Mouse (Mus musculus) liver, embryonic 14.5 days (tissue): ENCODE data around the gene Gpr3. TPM values are rescaled to one million over a fixed set of nuclear protein-coding genes. Genes with fewer than 3 reads are reported as not detected.

Experiments used
- ATAC-seq: fragments of 200-750 bp; cut with Nextera tagmentation; 2 replicates; pipeline ENCODE4 v1.8.0; 2017; ENCODE audit warnings: moderate number of reproducible peaks, mild to moderate bottlenecking, moderate library complexity; ENCODE audit not compliant: insufficient read depth
- DNase-seq, 3 experiments: peaks; one replicate each; pipeline ENCODE4 v3.0.0-alpha.2; 2012 to 2013; ENCODE audit warnings: low read depth in 3 of 3, low spot score in 3 of 3
- H3K27ac ChIP-seq: fragments of 300-500 bp; sonication (generic); 2 replicates; pipeline ENCODE4 v1.5.1; 2014; ENCODE audit warnings: moderate library complexity, mild to moderate bottlenecking, control low read depth, inconsistent platforms
- H3K27me3 ChIP-seq: fragments of 300-500 bp; sonication (generic); 2 replicates; pipeline ENCODE4 v1.6.1; 2014; ENCODE audit warnings: mild to moderate bottlenecking, low read length, moderate library complexity; ENCODE audit not compliant: control insufficient read depth, insufficient read depth
- H3K36me3 ChIP-seq: fragments of 300-500 bp; sonication (generic); replicated peaks from 2 replicates; pipeline ENCODE4 v1.6.1; 2014; ENCODE audit warnings: low read depth; ENCODE audit not compliant: control insufficient read depth, insufficient read depth
- H3K4me1 ChIP-seq, 2 experiments: fragments of 200-500 bp in 1 of 2; fragments of 300-500 bp in 1 of 2; sonication (generic) in 1 of 2; replicated peaks; 2 replicates each; pipeline ENCODE4 v1.6.1; 2012 to 2014; ENCODE audit warnings: antibody characterized with exemption in 1 of 2, inconsistent platforms in 1 of 2, low read length in 1 of 2; ENCODE audit not compliant: control insufficient read depth in 2 of 2, insufficient read depth in 2 of 2
- H3K4me2 ChIP-seq: fragments of 300-500 bp; sonication (generic); 2 replicates; pipeline ENCODE4 v1.6.1; 2014; ENCODE audit warnings: low read depth, mild to moderate bottlenecking, control low read depth, moderate library complexity
- H3K4me3 ChIP-seq, 2 experiments: fragments of 200-500 bp in 1 of 2; fragments of 300-500 bp in 1 of 2; sonication (generic) in 1 of 2; 2 replicates each; pipeline ENCODE4 v1.5.1; 2012 to 2014; ENCODE audit warnings: low read depth in 2 of 2, low read length in 2 of 2, mild to moderate bottlenecking in 2 of 2, control low read depth in 1 of 2, inconsistent platforms in 1 of 2, moderate library complexity in 1 of 2; ENCODE audit not compliant: insufficient read depth in 1 of 2
- H3K9ac ChIP-seq: fragments of 300-500 bp; sonication (generic); replicated peaks from 2 replicates; pipeline ENCODE4 v1.6.1; 2014; ENCODE audit warnings: mild to moderate bottlenecking, control low read depth, moderate library complexity
- H3K9me3 ChIP-seq: fragments of 300-500 bp; sonication (generic); 2 replicates; pipeline ENCODE4 v1.6.1; 2016; ENCODE audit warnings: low read length, mixed read lengths; ENCODE audit not compliant: control insufficient read depth
- CTCF ChIP-seq: IDR thresholded peaks from 2 replicates; pipeline ENCODE4 v1.5.1; 2016; ENCODE audit warnings: antibody characterized with exemption, low read depth, control low read depth
- EP300 ChIP-seq: IDR thresholded peaks from 2 replicates; pipeline ENCODE4 v1.6.1; 2016; ENCODE audit warnings: antibody characterized with exemption, low read depth
- WGBS: fragments of 180-500 bp; shearing (Covaris S2); extraction: QIAGEN DNeasy Blood & Tissue Kit; methylation state at CpG from one replicate; pipeline ENCODE4 v1.1.7; 2014; ENCODE audit not compliant: insufficient replicate concordance; 5-methylcytosine and 5-hydroxymethylcytosine counted together
- polyA plus RNA-seq, 2 experiments: library from polyadenylated mRNA; depleted of rRNA in 1 of 2; stranded (reverse) in 1 of 2; unstranded in 1 of 2; fragments of >200 nt; fragmentation: Nextera tagmentation in 1 of 2; extraction: Ambion mirVana in 1 of 2; gene quantifications; 2 replicates each; pipeline versions ENCODE4 v1.2.1 to v1.2.3; 2012 to 2014

Gpr3 gene
- polyA plus RNA-seq, 2 experiments, result not detected

GRCm38 (mm10) chr4:133241910-133242309, 29.6 kb upstream of the Gpr3 start:
- H3K27ac ChIP-seq, result no peak overlapping the region
- H3K27me3 ChIP-seq, result peaks cover 6% of the 10 kb centered on the region
- ATAC-seq, result no peak
- DNase-seq, result no peak
- H3K9me3 ChIP-seq, result no peaks in the 10 kb centered on the region
- TF ChIP-seq EP300, result no peak
- TF ChIP-seq CTCF, result no peak
- H3K4me3 ChIP-seq, result peak overlapping the region; percentile 41 to 74; a peak in 3 of 4 replicates
- peak overlapping the region; percentile 100 for H3K4me2 ChIP-seq
- H3K4me1 ChIP-seq, result peaks cover 26 to 30% of the 10 kb centered on the region in 2 experiments
- H3K9ac ChIP-seq, result peak overlapping the region; percentile 36; the same call in 1 of the 2 replicates
- 16% methylated on average over 11 of the region's 11 CpGs for WGBS
- no peaks in the 10 kb centered on the region for H3K36me3 ChIP-seq

DNA sequence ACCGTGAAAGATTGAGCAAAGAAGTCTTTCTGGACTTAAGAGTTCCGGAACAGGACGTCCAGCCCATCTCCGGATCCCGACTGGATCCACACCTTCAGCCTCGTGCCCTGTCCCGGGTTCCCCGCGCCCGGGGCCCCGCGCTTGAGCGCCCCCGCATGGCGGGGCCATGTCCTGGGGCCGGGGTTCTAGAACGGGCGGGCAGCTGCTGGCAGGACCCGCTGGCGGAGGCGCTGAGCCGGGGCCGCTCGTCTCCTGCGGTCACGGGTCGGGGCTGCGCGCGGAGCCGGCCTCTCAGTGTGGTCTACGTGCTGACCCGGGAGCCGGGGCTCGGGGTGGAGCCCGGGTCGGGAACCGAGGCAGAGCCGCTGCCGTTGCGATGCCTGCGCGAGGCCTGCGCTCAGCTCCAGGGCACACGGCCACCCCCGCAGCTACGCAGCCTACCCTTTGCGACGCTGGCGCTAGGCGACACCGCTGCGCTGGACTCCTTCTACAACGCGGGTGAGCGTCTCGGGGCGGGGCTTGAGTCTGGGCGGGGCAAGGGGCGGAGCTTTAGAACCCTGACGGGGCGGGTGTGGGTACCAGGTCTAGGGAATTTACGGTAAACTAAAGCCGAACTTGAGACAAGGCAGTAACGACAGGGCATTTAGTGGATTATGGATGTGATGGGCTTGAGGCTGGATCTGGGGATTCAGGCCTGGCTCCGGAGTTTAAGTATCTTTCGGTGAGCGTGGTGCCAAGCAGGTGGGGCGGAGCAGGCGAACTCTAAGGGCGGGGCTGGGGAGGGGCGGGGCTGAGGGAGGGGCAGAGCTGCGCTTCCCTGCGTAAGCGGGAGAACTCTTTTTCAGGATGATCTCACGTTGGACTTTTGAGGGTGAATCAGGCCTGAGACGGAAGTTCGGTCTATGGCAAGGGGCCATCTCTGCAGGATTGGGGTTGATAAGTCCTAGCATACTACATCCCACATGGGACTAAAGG, 28.9 kb upstream of the Gpr3 start:
- peak overlapping the region; percentile 1 for H3K27ac ChIP-seq
- peak overlapping the region; percentile 100 for H3K4me2 ChIP-seq
- H3K4me1 ChIP-seq, result peaks cover 26% of the 10 kb centered on the region in 2 experiments
- H3K36me3 ChIP-seq, result no peaks in the 10 kb centered on the region
- no peaks in the 10 kb centered on the region for H3K9me3 ChIP-seq
- peaks cover 6% of the 10 kb centered on the region for H3K27me3 ChIP-seq
- ATAC-seq (peak; percentile 88), DNase-seq (peak in 2 of 3 experiments; percentile 66 to 78)
- WGBS, result under 1% methylated on average over 78 of the region's 78 CpGs
- H3K9ac ChIP-seq, result peak overlapping the region; percentile 70
- TF ChIP-seq EP300 (no peak), CTCF (no peak; the same call in 1 of the 2 replicates)
- H3K4me3 ChIP-seq, result peak overlapping the region; percentile 74 to 84

GRCm38 (mm10) chr4:133240490-133240921, 28.2 kb upstream of the Gpr3 start, which contains the start of gene Map3k6:
Map3k6 (plus strand) TSS chr4:133240818.
- peak within 1 kb of the TSS; percentile 100 for H3K4me2 ChIP-seq
- H3K4me3 ChIP-seq, result peak within 1 kb of the TSS; percentile 74 to 84
- peak within 1 kb of the TSS; percentile 70 for H3K9ac ChIP-seq
- H3K9me3 ChIP-seq, result no peaks in the 10 kb centered on the region
- no peaks in the 10 kb centered on the region for H3K36me3 ChIP-seq
- H3K27ac ChIP-seq, result peak within 1 kb of the TSS; percentile 1
- TF ChIP-seq EP300, result no peak
- no peak for TF ChIP-seq CTCF
- DNase-seq (peak in 1 of 3 experiments; percentile 62), ATAC-seq (peak; percentile 47)
- H3K27me3 ChIP-seq, result peaks cover 6% of the 10 kb centered on the region
- 6% methylated on average over 16 of the region's 16 CpGs for WGBS
- peaks cover 26% of the 10 kb centered on the region in 2 experiments for H3K4me1 ChIP-seq

- H3K4me2 ChIP-seq, result no peak overlapping the region
- no peak overlapping the region for H3K4me3 ChIP-seq
- TF ChIP-seq EP300 (no peak), CTCF (no peak)
- WGBS, result 4% methylated on average over 4 of the region's 4 CpGs
- H3K27me3 ChIP-seq, result peaks cover 5% of the 10 kb centered on the region
- H3K9ac ChIP-seq, result no peak overlapping the region
- no peaks in the 10 kb centered on the region for H3K9me3 ChIP-seq
- peaks cover 14 to 17% of the 10 kb centered on the region in 2 experiments for H3K4me1 ChIP-seq
- ATAC-seq (peak; percentile 10; the same call in 1 of the 2 replicates), DNase-seq (no peak)
- H3K36me3 ChIP-seq, result no peaks in the 10 kb centered on the region
- no peak overlapping the region for H3K27ac ChIP-seq
Measured at GRCm38 (mm10) chr4:133237911-133238310, 25.6 kb upstream of the Gpr3 start.

- Histone ChIP-seq H3K27ac (no peak overlapping the region), H3K4me1 (peaks cover 3 to 4% of the 10 kb centered on the region in 2 experiments; a peak in 3 of 4 replicates), H3K9me3 (no peaks in the 10 kb centered on the region), H3K27me3 (no peaks in the 10 kb centered on the region), H3K4me2 (no peak overlapping the region), H3K4me3 (no peak overlapping the region), H3K9ac (no peak overlapping the region), H3K36me3 (no peaks in the 10 kb centered on the region)
- 75% methylated on average over 5 of the region's 5 CpGs for WGBS
- no peak for DNase-seq
- peak; percentile 33; the same call in 1 of the 2 replicates for TF ChIP-seq CTCF
- no peak for TF ChIP-seq EP300
- ATAC-seq, result no peak
Measured at GRCm38 (mm10) chr4:133235415-133235814, 23.1 kb upstream of the Gpr3 start.
